In genomic region chr8:126309015-126309414, GRCm38 (mm10) we compare ENCODE assay signal across 11 mouse cellular contexts. TPM values are rescaled to one million over a fixed set of nuclear protein-coding genes. Genes with fewer than 3 reads are reported as not detected.
DNase-seq lines count a peak whose midpoint lies in the region; ATAC-seq and TF ChIP-seq lines count a peak whose summit lies in the region.
"Had no signal": no experiment of that assay in that cellular context is flagged by ENCODE, and none has a peak within 500 bp of the region (broad histone marks: within the 10 kb centered on the region; RNA-seq: fewer than 3 reads in every experiment).

No protein-coding gene starts in this region.

- H3K9me3 ChIP-seq in kidney, postnatal 0 days (replicated peaks; ENCODE audit: low read length): no peaks in the 10 kb centered on the region
- H3K9me3 ChIP-seq in stomach, postnatal 0 days (ENCODE audit: control insufficient read depth, low read length): no peaks in the 10 kb centered on the region
- H3K9me3 ChIP-seq in intestine, postnatal 0 days (ENCODE audit: control insufficient read depth): no peaks in the 10 kb centered on the region
- H3K9me3 ChIP-seq: embryonic facial prominence, embryonic 15.5 days; limb, embryonic 15.5 days had no signal

- TF ChIP-seq EP300 in stomach, postnatal 0 days (optimal IDR thresholded peaks at IDR 0.05): no peak

- 21% methylated on average over 1 of the region's 1 CpGs for WGBS in kidney, postnatal 0 days
- WGBS in stomach, postnatal 0 days: 3% methylated on average over 1 of the region's 1 CpGs
- WGBS in intestine, postnatal 0 days: 11% methylated on average over 1 of the region's 1 CpGs

- H3K36me3 ChIP-seq in kidney, postnatal 0 days (ENCODE audit: insufficient read depth, low read length): no peaks in the 10 kb centered on the region
- no peaks in the 10 kb centered on the region for H3K36me3 ChIP-seq in stomach, postnatal 0 days (ENCODE audit: control insufficient read depth, insufficient read depth, low read length)
- no peaks in the 10 kb centered on the region for H3K36me3 ChIP-seq in intestine, postnatal 0 days (ENCODE audit: control insufficient read depth, insufficient read depth)
- H3K36me3 ChIP-seq: embryonic facial prominence, embryonic 15.5 days; G1E; limb, embryonic 15.5 days had no signal

- H3K4me2 ChIP-seq in kidney, postnatal 0 days (ENCODE audit: low read length): no peak overlapping the region
- no peak overlapping the region for H3K4me2 ChIP-seq in stomach, postnatal 0 days (replicated peaks; ENCODE audit: low read depth)
- no peak overlapping the region for H3K4me2 ChIP-seq in intestine, postnatal 0 days (replicated peaks; ENCODE audit: low read depth)
- H3K4me2 ChIP-seq: embryonic facial prominence, embryonic 15.5 days; limb, embryonic 15.5 days had no signal

- H3K4me1 ChIP-seq in kidney, postnatal 0 days (replicated peaks; ENCODE audit: insufficient read depth, low read length): no peaks in the 10 kb centered on the region
- no peaks in the 10 kb centered on the region for H3K4me1 ChIP-seq in stomach, postnatal 0 days (replicated peaks; ENCODE audit: control insufficient read depth, insufficient read depth)
- no peaks in the 10 kb centered on the region for H3K4me1 ChIP-seq in intestine, postnatal 0 days (replicated peaks; ENCODE audit: control insufficient read depth, insufficient read depth, low read length)
- H3K4me1 ChIP-seq: embryonic facial prominence, embryonic 15.5 days had no signal

- ATAC-seq in kidney, postnatal 0 days (replicated peaks; ENCODE audit: low FRiP score, low read depth): peak; percentile 79
- no peak for ATAC-seq in stomach, postnatal 0 days (ENCODE audit: low FRiP score, low TSS enrichment)
- no peak for ATAC-seq in intestine, postnatal 0 days

- H3K27ac ChIP-seq in kidney, postnatal 0 days: peak overlapping the region; percentile 31; the same call in 1 of the 2 replicates
- no peak overlapping the region for H3K27ac ChIP-seq in stomach, postnatal 0 days (replicated peaks)
- H3K27ac ChIP-seq in intestine, postnatal 0 days (ENCODE audit: low read depth, low read length): no peak overlapping the region; the same call in 1 of the 2 replicates
- H3K27ac ChIP-seq: embryonic facial prominence, embryonic 15.5 days; limb, embryonic 15.5 days had no signal

- TF ChIP-seq CTCF in kidney, postnatal 0 days (IDR thresholded peaks at IDR 0.05; ENCODE audit: low read depth): peak; percentile 7; the same call in 1 of the 2 replicates
- no peak for TF ChIP-seq CTCF in stomach, postnatal 0 days (IDR thresholded peaks at IDR 0.05; ENCODE audit: low read depth)
- TF ChIP-seq CTCF in intestine, postnatal 0 days (IDR thresholded peaks at IDR 0.05; ENCODE audit: low read depth): no peak

- intact Hi-C loops in heart, postnatal 25 days (cut with DNase I): no loop called here

- DNase-seq in heart, adult 8-10 months (ENCODE audit: low spot score): peak; percentile 4
- DNase-seq in heart, postnatal 25 days (ENCODE audit: low spot score): no peak
- peak; percentile 78 for DNase-seq in testis, postnatal 10 days (ENCODE audit: low spot score)
- no peak for DNase-seq in testis, postnatal 14 days (ENCODE audit: low spot score)
- DNase-seq in kidney, postnatal 0 days (ENCODE audit: low spot score): peak; percentile 51
- DNase-seq in stomach, postnatal 0 days (ENCODE audit: low spot score): peak; percentile 37
- DNase-seq in thymus, postnatal 10 days (ENCODE audit: low spot score in 2 of 2): no peak

- no peak overlapping the region for H3K4me3 ChIP-seq in kidney, postnatal 0 days (replicated peaks; ENCODE audit: low read depth, low read length)
- H3K4me3 ChIP-seq in stomach, postnatal 0 days (ENCODE audit: low read depth, low read length): no peak overlapping the region
- H3K4me3 ChIP-seq in intestine, postnatal 0 days (ENCODE audit: low read depth, low read length): no peak overlapping the region
- H3K4me3 ChIP-seq: embryonic facial prominence, embryonic 15.5 days; limb, embryonic 15.5 days had no signal

- H3K9ac ChIP-seq in kidney, postnatal 0 days (ENCODE audit: low read depth, low read length): no peak overlapping the region
- H3K9ac ChIP-seq in stomach, postnatal 0 days (ENCODE audit: low read length): no peak overlapping the region
- no peak overlapping the region for H3K9ac ChIP-seq in intestine, postnatal 0 days (ENCODE audit: low read depth, low read length)
- H3K9ac ChIP-seq: embryonic facial prominence, embryonic 15.5 days; limb, embryonic 15.5 days had no signal

- H3K27me3 ChIP-seq in kidney, postnatal 0 days (ENCODE audit: insufficient read depth, low read length): no peaks in the 10 kb centered on the region
- no peaks in the 10 kb centered on the region for H3K27me3 ChIP-seq in stomach, postnatal 0 days (ENCODE audit: control insufficient read depth, insufficient read depth, low read length)
- 0 out of 2 replicates have a peak, but pooled peaks cover 3% of the 10 kb centered on the region for H3K27me3 ChIP-seq in intestine, postnatal 0 days (replicated peaks; ENCODE audit: control insufficient read depth, insufficient read depth, low read length)
- H3K27me3 ChIP-seq: embryonic facial prominence, embryonic 15.5 days; limb, embryonic 15.5 days had no signal

RNA-seq across cellular contexts. Expression of gene Slc35f3, which starts 10.7 kb away (rescaled TPM):
- not detected for total RNA-seq in heart, adult 8-10 months (2022)
- under 1 TPM in 1 of 2 experiments, not detected in 1; 0.11 TPM for total RNA-seq in heart, postnatal 25 days (2021)
- polyA plus RNA-seq in kidney, postnatal 0 days (2015; fragmentation: Nextera tagmentation; extraction: Ambion mirVana): 1.2 and 1.4 TPM in 2 replicates
- 0.68 and 0.88 TPM in 2 replicates for polyA plus RNA-seq in stomach, postnatal 0 days (2015; fragmentation: Nextera tagmentation; extraction: Ambion mirVana)
- polyA plus RNA-seq in intestine, postnatal 0 days (2015; fragmentation: Nextera tagmentation; extraction: Ambion mirVana): 0.10 and 0.41 TPM in 2 replicates
- total RNA-seq: G1E had no signal
- polyA plus RNA-seq: G1E had no signal

Comparison
In these comparisons a context has a peak if more than half of its experiments do, and no peak if none do; other contexts are left out.
1. DNase-seq: peak in heart, adult 8-10 months (single experiment), testis, postnatal 10 days (single experiment), kidney, postnatal 0 days (single experiment) and stomach, postnatal 0 days (single experiment); none in heart, postnatal 25 days (single experiment), testis, postnatal 14 days (single experiment) and thymus, postnatal 10 days (0 of 2).